Mouse (Mus musculus) brain, embryonic 14.5 days (tissue): ENCODE measurements around the gene Kank2.

Source experiments
- CTCF ChIP-seq: fragments of 200-500 bp; IDR thresholded peaks from 2 replicates; pipeline ENCODE4 v1.5.1; 2012; ENCODE audit warnings: inconsistent platforms, mild to moderate bottlenecking, moderate library complexity, borderline replicate concordance; ENCODE audit not compliant: insufficient read depth, insufficient read length; ENCODE audit errors: extremely low read depth
- POLR2A ChIP-seq: fragments of 200-500 bp; IDR thresholded peaks from 2 replicates; pipeline ENCODE4 v1.6.1; 2012; ENCODE audit warnings: mild to moderate bottlenecking, inconsistent platforms, borderline replicate concordance; ENCODE audit not compliant: poor library complexity, insufficient read depth, insufficient read length, severe bottlenecking; ENCODE audit errors: extremely low read depth

- TF ChIP-seq CTCF, result no peak
- TF ChIP-seq POLR2A, result no peak
Observed at GRCm38 (mm10) chr9:21728261-21728832, 70.2 kb downstream of the Kank2 start.
